Mouse (Mus musculus): Measurements from ENCODE around the gene Dnmt1. TPM values are rescaled to one million over a fixed set of nuclear protein-coding genes. Genes with fewer than 3 reads are reported as not detected.

Dnmt1 gene
- polyA plus RNA-seq, 1 experiment from 2014 or later, result 85.1 TPM

DNA sequence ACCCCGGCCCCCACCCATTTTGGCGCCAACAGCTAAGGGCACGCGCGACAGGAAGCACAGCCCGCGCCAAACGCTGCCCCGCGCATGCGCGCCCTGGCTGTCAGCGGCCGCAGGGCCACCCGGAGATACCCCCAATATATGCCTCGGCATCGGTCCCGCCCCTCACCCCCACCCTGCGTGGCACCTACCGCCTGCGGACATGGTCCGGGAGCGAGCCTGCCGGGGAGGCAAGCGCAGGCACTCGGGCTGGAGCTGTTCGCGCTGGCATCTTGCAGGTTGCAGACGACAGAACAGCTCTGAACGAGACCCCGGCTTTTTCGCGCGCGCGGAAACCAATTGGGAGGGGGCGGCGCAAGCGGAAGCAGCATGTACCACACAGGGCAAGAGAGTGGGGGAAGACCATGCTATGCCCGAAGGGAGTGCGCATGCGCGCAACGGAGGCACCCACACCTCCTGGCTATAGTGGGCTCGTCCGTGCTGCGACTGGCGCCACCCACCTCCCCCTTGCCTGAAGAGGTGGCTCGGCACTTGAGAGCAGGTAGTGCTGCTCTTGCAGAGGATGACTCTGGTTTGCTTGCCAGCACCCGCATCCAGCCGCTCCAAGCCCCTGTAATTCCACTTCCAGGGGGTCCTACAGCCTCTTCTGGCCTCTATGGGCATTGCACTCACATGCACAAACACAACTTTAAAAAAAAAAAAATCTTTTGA lies 7.0 kb downstream of the Dnmt1 start:
- H3K36me3 ChIP-seq (ENCODE audit: control insufficient read depth, insufficient read depth, low read length), result peaks cover 3% of the 10 kb centered on the region; the same call in 1 of the 2 replicates
- peak; percentile 99 for DNase-seq (ENCODE audit: low spot score)
- peak overlapping the region; percentile 88 for H3K9ac ChIP-seq (ENCODE audit: low read depth, low read length)
- peak overlapping the region; percentile 85 for H3K4me3 ChIP-seq (ENCODE audit: low read depth, low read length)
- H3K27me3 ChIP-seq (replicated peaks; ENCODE audit: control insufficient read depth, insufficient read depth, low read length), result no peaks in the 10 kb centered on the region
- peaks cover 30% of the 10 kb centered on the region for H3K4me1 ChIP-seq (replicated peaks; ENCODE audit: control insufficient read depth, insufficient read depth, low read length)
- peak; percentile 92 for ATAC-seq (replicated peaks; ENCODE audit: low FRiP score)
- WGBS, result under 1% methylated on average over 51 of the region's 51 CpGs
- peak overlapping the region; percentile 86 for H3K27ac ChIP-seq (ENCODE audit: low read depth, low read length)
- H3K9me3 ChIP-seq (ENCODE audit: control insufficient read depth, low read length), result no peaks in the 10 kb centered on the region
- peak overlapping the region; percentile 94 for H3K4me2 ChIP-seq

DNA sequence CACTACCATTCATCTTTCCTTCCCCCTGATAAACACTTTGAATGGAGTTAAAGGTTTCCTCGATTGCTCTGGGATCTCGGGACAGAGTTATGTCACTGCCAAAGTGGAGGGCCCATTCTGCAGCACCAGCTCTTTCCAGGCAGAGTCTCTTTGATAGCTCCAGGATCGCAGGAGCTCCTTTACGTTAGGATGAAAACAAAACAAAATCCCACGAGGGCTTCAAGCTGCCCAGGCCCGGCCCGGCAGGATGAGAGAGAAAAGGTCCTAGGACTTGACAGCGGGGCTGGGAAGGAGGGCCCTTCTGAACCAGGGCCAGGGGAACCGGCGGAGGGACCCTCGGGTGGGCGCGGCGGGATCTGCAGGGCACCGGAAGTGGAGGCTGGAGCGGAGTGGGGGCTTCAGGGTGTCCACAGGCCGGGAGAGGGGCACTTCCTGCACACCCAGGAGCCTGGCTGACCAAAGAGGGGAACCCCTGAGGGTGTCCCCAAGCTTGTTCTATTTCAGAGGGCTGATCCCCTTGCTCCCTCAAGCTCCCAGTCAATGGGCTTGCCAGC lies 7.6 kb downstream of the Dnmt1 start:
- H3K27me3 ChIP-seq (replicated peaks; ENCODE audit: control insufficient read depth, insufficient read depth, low read length), result no peaks in the 10 kb centered on the region
- H3K9ac ChIP-seq (ENCODE audit: low read depth, low read length), result peak overlapping the region; percentile 88
- H3K27ac ChIP-seq (ENCODE audit: low read depth, low read length), result peak overlapping the region; percentile 86
- H3K4me1 ChIP-seq (replicated peaks; ENCODE audit: control insufficient read depth, insufficient read depth, low read length), result peaks cover 31% of the 10 kb centered on the region
- no peaks in the 10 kb centered on the region for H3K9me3 ChIP-seq (ENCODE audit: control insufficient read depth, low read length)
- H3K4me3 ChIP-seq (ENCODE audit: low read depth, low read length), result peak overlapping the region; percentile 85
- under 1% methylated on average over 17 of the region's 17 CpGs for WGBS
- ATAC-seq (replicated peaks; ENCODE audit: low FRiP score), result peak; percentile 50
- DNase-seq (ENCODE audit: low spot score), result no peak
- H3K4me2 ChIP-seq, result peak overlapping the region; percentile 94
- peaks cover 3% of the 10 kb centered on the region; the same call in 1 of the 2 replicates for H3K36me3 ChIP-seq (ENCODE audit: control insufficient read depth, insufficient read depth, low read length)

DNA sequence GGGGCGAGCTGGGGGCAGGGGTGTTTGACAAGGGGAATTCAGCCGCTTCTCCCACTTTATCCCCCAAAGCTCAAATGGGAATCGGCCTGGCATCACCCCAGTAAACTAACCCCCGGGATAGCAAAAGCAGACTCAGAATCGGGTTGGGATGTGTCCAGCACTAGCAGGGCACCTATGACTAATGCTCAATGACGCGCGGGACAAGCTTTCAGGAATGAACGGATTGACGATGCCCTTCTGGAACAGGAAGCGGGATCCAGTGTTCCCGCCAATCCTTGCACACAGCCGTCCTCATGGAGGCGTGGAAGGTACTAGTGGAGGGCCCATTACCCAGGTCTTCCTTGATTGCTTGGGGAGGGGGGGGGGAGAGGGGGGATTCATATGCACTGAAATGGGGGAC lies 8.2 kb downstream of the Dnmt1 start:
- H3K27ac ChIP-seq (ENCODE audit: low read depth, low read length), result peak overlapping the region; percentile 86
- H3K4me3 ChIP-seq (ENCODE audit: low read depth, low read length), result peak overlapping the region; percentile 85
- DNase-seq (ENCODE audit: low spot score) (no peak), ATAC-seq (replicated peaks; ENCODE audit: low FRiP score) (no peak)
- H3K9me3 ChIP-seq (ENCODE audit: control insufficient read depth, low read length), result no peaks in the 10 kb centered on the region
- H3K9ac ChIP-seq (ENCODE audit: low read depth, low read length), result peak overlapping the region; percentile 88
- H3K4me1 ChIP-seq (replicated peaks; ENCODE audit: control insufficient read depth, insufficient read depth, low read length), result peaks cover 31% of the 10 kb centered on the region
- 16% methylated on average over 14 of the region's 14 CpGs for WGBS
- peaks cover 3% of the 10 kb centered on the region for H3K36me3 ChIP-seq (ENCODE audit: control insufficient read depth, insufficient read depth, low read length)
- H3K27me3 ChIP-seq (replicated peaks; ENCODE audit: control insufficient read depth, insufficient read depth, low read length), result no peaks in the 10 kb centered on the region
- H3K4me2 ChIP-seq, result peak overlapping the region; percentile 94

DNA sequence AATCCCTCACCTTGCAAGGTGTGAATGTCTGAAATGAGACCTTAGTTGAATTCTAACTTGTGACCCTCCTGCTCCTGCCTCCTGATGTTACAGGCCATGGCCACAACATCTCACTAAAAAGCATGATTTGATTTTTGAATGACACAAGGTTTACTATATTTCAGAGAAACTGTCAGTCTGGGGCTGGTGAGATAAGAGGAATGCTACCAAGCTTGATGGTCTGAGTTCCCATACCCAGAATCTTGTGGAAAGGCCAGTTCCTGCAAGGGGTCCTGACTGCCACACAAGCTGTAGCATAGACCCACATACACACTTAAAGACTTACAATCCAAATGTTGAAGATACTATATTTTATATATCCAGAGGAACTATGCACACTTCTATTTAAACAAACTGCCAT lies 9.3 kb downstream of the Dnmt1 start:
- DNase-seq (ENCODE audit: low spot score) (no peak), ATAC-seq (replicated peaks; ENCODE audit: low FRiP score) (no peak)
- Histone ChIP-seq H3K27ac (ENCODE audit: low read depth, low read length) (no peak overlapping the region), H3K9me3 (ENCODE audit: control insufficient read depth, low read length) (no peaks in the 10 kb centered on the region), H3K4me1 (replicated peaks; ENCODE audit: control insufficient read depth, insufficient read depth, low read length) (peaks cover 37% of the 10 kb centered on the region), H3K4me2 (peak overlapping the region; percentile 94), H3K4me3 (ENCODE audit: low read depth, low read length) (peak overlapping the region; percentile 85), H3K9ac (ENCODE audit: low read depth, low read length) (peak overlapping the region; percentile 12), H3K27me3 (replicated peaks; ENCODE audit: control insufficient read depth, insufficient read depth, low read length) (no peaks in the 10 kb centered on the region), H3K36me3 (ENCODE audit: control insufficient read depth, insufficient read depth, low read length) (peaks cover 3% of the 10 kb centered on the region)

DNA sequence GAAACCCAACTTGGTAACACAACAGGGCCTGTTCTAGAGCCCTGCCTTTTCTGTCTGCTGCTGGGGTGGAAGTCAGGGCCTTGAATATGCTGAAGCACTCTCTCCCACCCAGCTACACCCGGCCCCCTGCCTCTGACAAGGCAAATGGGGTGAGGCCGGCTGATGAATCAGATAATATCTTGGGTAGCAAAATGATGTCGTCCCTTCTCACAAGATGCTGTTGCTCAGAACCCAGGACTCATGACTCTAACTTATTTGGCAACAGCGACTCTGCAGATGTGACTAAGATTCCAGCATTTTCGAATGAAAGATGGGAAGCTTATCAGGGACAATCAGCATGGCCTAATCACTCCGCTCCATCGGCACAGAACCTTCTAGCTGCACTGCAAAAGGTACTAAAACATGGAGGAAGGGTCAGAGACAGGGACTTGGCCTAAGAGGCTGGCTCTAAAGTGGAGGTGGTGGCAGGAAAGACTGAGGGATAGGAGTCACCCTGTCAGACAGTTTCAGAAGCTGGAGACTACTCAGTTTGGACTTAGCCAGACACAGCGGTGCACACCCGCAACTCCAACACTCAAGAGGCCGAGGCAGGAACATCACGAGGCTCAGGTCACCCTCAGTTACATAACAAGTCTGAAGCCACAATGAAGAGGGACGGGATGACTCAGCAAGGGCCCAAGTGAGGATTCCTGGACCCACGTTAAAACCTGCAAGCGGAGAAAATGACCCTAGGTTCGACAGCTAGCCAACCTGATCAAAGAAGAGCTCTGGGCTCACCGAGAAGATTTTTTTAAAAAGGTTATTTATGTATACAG lies 13.4 kb downstream of the Dnmt1 start:
- no peaks in the 10 kb centered on the region for H3K9me3 ChIP-seq (ENCODE audit: control insufficient read depth, low read length)
- DNase-seq (ENCODE audit: low spot score), result no peak
- no peaks in the 10 kb centered on the region for H3K27me3 ChIP-seq (replicated peaks; ENCODE audit: control insufficient read depth, insufficient read depth, low read length)
- no peak overlapping the region for H3K27ac ChIP-seq (ENCODE audit: low read depth, low read length)
- H3K4me1 ChIP-seq (replicated peaks; ENCODE audit: control insufficient read depth, insufficient read depth, low read length), result peaks cover 35% of the 10 kb centered on the region
- no peak overlapping the region for H3K4me2 ChIP-seq
- peaks cover 16% of the 10 kb centered on the region for H3K36me3 ChIP-seq (ENCODE audit: control insufficient read depth, insufficient read depth, low read length)
- H3K4me3 ChIP-seq (ENCODE audit: low read depth, low read length), result no peak overlapping the region
- H3K9ac ChIP-seq (ENCODE audit: low read depth, low read length), result no peak overlapping the region
- ATAC-seq (replicated peaks; ENCODE audit: low FRiP score), result no peak
- 72% methylated on average over 16 of the region's 16 CpGs for WGBS

DNA sequence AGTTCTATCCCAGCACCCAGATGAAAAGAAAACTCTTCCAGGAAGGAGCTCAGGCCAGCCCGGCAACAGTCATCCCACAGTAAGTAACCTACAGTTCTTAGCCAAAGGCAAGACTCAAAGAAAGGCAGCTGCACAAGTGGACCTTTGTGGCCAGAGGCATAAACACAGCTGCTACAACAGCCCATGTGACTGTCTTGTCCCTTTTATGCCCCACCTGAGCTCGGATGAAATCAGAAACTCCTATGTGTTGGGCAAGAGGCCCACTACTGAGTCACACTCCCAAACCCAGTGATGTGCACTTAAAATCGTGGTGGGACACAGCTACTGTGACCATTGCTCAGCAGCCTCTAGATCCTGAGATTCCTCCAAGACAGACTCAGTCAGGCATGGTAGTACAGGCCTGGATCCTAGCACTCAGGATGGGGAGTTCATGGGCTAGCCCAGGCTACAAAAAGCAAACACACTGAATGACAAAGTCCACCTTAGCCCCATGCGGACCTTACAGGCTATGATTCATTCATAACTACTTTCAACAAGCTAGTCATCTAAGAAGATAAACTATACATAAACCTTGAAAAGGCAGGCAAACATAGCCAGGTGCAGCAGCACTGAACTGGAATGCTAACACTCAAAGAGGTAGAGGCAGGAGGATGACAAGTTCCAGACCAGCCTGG lies 14.9 kb downstream of the Dnmt1 start:
- Histone ChIP-seq H3K4me3 (ENCODE audit: low read depth, low read length) (no peak overlapping the region), H3K4me1 (replicated peaks; ENCODE audit: control insufficient read depth, insufficient read depth, low read length) (peaks cover 22% of the 10 kb centered on the region), H3K9me3 (ENCODE audit: control insufficient read depth, low read length) (no peaks in the 10 kb centered on the region), H3K4me2 (no peak overlapping the region), H3K36me3 (ENCODE audit: control insufficient read depth, insufficient read depth, low read length) (peaks cover 30% of the 10 kb centered on the region), H3K27me3 (replicated peaks; ENCODE audit: control insufficient read depth, insufficient read depth, low read length) (no peaks in the 10 kb centered on the region), H3K9ac (ENCODE audit: low read depth, low read length) (no peak overlapping the region), H3K27ac (ENCODE audit: low read depth, low read length) (no peak overlapping the region)
- no peak for DNase-seq (ENCODE audit: low spot score)
- ATAC-seq (replicated peaks; ENCODE audit: low FRiP score), result no peak
- WGBS, result 76% methylated on average over 4 of the region's 4 CpGs

DNA sequence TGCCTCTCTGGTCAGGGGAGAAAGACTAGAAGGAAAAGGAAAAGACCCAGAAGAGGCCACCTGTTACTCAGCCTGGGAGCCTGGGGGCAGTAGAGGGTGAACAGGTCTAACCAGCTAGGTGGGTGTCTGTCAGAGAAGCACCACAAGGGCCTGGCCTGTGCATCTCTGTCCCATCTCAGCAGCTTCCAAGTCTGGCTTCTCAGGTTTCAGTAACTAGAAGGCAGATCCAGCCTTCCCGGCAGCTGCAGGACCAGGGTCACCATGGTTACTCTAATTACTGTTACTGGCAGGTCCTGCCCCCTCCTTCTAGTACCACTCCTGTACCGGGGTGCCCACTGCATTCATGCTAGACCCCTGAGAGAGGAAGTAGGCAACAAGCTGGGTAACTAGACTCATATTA lies 15.8 kb downstream of the Dnmt1 start:
- H3K4me2 ChIP-seq, result no peak overlapping the region
- H3K27ac ChIP-seq (ENCODE audit: low read depth, low read length), result no peak overlapping the region
- WGBS, result 60% methylated on average over 2 of the region's 2 CpGs
- peaks cover 39% of the 10 kb centered on the region for H3K36me3 ChIP-seq (ENCODE audit: control insufficient read depth, insufficient read depth, low read length)
- H3K4me3 ChIP-seq (ENCODE audit: low read depth, low read length), result no peak overlapping the region
- ATAC-seq (replicated peaks; ENCODE audit: low FRiP score), result no peak
- peaks cover 13% of the 10 kb centered on the region for H3K4me1 ChIP-seq (replicated peaks; ENCODE audit: control insufficient read depth, insufficient read depth, low read length)
- H3K9me3 ChIP-seq (ENCODE audit: control insufficient read depth, low read length), result no peaks in the 10 kb centered on the region
- no peaks in the 10 kb centered on the region for H3K27me3 ChIP-seq (replicated peaks; ENCODE audit: control insufficient read depth, insufficient read depth, low read length)
- DNase-seq (ENCODE audit: low spot score), result no peak
- H3K9ac ChIP-seq (ENCODE audit: low read depth, low read length), result no peak overlapping the region

DNA sequence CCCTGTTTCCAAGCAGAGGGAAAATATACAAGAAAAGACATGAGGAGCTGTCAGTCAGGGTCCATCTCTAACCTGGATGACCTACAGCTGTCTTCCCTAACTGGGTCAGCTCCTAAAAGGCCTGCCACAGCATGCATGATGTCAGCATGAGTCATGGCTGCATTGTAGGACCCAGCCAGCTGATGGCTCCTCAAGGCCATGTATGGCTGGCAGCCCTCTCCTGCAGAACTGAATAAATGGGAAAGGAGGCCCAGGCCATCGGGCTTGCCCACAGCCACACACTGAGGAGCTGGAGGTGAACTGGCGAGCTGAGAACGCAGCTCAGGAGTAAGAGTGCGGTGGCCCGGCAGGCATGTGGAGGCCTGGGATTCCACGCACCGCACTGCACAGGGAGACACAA lies 16.3 kb downstream of the Dnmt1 start:
- 97% methylated on average over 7 of the region's 7 CpGs for WGBS
- Histone ChIP-seq H3K4me1 (replicated peaks; ENCODE audit: control insufficient read depth, insufficient read depth, low read length) (peaks cover 12% of the 10 kb centered on the region; the same call in 1 of the 2 replicates), H3K27ac (ENCODE audit: low read depth, low read length) (no peak overlapping the region), H3K9ac (ENCODE audit: low read depth, low read length) (no peak overlapping the region), H3K27me3 (replicated peaks; ENCODE audit: control insufficient read depth, insufficient read depth, low read length) (no peaks in the 10 kb centered on the region), H3K9me3 (ENCODE audit: control insufficient read depth, low read length) (no peaks in the 10 kb centered on the region), H3K36me3 (ENCODE audit: control insufficient read depth, insufficient read depth, low read length) (peaks cover 43% of the 10 kb centered on the region), H3K4me3 (ENCODE audit: low read depth, low read length) (no peak overlapping the region), H3K4me2 (no peak overlapping the region)
- 0 out of 2 replicates have a peak, but pooled peaks have one; percentile 7 for ATAC-seq (replicated peaks; ENCODE audit: low FRiP score)
- no peak for DNase-seq (ENCODE audit: low spot score)

Data from liver, embryonic 11.5 days (tissue).